Mouse (Mus musculus): ENCODE data around the gene Acsl3.

Acsl3 gene

DNA sequence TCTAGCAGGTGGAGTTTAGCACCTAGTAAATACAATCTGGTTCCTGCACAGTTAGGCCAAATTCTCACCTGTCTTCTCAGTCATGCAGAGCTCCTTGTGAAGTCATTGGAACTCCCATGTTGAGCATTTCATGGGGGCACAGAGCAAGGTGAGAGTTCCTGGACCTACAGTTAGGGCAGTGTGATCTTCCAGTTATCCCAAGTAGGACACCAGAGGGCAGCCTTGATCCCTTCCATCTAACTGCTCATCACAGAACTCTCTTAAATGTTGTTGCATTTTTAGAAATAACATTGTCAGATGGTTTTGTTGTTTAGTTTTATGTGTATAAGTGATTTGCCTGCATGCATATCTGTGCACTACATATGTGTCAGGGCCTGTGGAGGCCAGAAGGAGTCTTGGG lies 29.2 kb downstream of the Acsl3 start:
- peak; percentile 9 for DNase-seq (ENCODE audit: low spot score)

DNA sequence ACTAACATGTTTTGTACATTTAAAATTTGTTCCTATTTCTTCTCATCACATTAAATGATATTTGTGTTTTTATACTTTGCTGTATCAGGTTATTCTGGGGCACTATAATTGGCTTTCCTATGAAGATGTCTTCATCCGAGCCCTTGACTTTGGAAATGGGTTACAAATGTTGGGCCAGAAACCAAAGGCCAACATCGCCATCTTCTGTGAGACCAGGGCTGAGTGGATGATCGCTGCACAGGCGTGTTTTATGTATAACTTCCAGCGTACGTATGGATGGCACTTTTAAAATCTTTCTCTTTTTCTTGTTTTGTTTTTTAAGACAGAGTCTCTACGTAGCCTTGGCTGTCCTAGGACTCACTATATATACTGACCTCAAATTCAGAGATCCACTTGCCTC lies 30.5 kb downstream of the Acsl3 start:
- no peak for DNase-seq (ENCODE audit: low spot score)

DNA sequence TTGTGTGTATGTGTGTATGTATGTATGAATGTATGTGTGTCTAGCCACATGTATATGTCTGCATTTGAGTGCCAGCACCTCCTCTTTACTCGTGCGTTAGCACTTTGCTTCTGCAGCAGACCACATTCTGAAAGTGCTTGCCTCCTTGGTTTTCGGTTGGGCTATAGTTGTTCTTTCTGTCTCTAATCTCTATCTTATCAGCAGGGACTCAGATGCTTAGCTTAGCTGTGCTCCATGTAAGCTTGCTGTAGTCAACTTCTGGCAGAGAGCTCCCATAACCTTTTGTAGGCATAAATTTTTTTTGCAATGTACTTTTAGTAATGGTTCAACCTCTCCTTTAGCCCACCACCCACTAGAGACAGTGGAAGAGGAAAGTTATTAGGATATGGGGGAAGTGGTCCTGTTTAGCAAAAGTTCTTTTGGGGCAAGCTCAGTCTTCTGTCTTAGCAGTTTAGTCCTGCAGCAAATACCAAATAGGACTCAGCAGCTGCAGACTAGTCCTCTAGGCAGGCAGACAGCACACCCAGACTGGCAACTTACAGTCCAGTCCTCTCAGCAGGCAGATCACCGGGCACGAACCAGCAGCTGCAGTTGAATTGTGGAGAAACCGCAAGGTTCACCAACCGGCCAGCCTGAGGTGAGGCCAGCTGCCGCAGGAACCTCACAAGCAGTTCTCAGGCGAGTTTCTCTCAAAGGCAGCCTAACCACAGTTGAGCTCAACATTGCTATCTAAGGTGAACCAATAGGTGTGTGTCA lies 37.1 kb downstream of the Acsl3 start:
- DNase-seq (ENCODE audit: low spot score), result no peak

DNA sequence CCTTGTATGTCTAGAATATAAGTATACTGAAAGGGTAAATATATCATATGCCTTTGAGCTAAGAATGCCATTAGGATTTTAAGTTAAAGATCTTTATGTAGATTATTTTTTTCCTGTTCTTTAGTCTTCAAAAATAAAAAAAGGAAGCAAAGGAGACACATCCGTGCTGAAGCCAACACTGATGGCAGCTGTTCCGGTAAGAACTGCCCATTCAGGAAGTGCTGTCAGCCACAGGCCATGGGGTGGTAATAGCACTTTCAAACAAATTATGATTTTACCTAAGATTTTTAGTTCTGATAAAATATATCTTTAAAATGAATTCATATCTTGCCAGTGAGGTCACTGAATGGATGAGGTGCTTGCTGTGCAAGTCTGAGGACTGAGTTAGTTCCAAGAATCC lies 38.7 kb downstream of the Acsl3 start:
- no peak for DNase-seq (ENCODE audit: low spot score)

DNA sequence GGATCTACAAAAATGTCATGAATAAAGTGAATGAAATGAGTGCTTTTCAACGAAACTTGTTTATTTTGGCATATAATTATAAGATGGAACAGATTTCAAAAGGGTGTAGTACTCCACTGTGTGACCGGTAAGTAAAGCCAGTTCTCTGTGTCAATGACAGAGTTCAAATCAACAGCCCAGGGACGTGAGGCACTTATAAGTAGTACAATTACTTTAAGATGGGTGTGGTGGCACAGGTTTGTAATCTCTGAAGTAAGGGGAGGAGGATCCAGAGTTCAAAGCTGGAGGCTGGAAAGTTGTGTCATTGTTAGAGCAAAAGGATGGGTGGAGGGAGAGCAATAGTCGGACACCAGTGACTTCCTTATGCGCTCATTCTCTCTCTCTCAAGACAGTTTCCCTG lies 39.3 kb downstream of the Acsl3 start:
- DNase-seq (ENCODE audit: low spot score), result no peak

DNA sequence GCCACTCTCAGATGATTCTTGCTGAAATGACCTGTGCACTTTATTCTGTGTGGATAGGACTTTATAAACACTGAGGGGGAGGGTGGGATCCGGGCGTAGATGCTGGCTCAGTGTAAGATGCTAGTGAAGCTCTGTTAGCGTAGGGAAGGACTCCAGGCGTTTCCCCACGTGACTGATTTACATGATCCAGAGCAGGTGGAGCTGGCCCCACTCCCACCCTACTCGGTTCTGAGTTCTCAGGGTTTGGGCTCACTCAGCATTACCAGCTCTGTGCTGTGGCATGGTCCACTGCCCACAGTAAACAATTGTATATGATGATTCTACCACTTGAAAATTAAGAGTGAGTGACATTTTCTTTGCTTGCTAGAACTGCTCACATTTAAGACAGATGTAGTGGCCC lies 40.5 kb downstream of the Acsl3 start:
- no peak for DNase-seq (ENCODE audit: low spot score)

DNA sequence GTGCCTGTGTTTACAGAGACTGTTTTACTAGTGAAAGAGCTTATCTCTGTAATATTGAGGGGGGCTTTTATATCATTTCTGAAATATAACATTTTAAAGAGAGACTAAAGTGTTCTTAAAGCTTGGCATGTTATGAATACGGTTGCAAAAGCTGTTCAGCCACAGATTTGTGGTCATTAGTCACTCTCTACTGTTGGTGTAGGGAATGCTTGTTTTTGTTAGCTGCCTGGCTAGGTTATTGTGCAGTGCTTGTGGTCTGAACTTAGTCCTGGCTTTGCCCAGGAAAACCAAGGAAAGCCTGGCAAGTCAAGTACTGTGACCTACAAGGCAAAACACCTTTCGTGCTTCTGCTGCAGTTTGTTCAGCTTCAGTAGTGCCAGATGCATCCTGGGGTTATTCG lies 44.1 kb downstream of the Acsl3 start:
- no peak for DNase-seq (ENCODE audit: low spot score)

DNA sequence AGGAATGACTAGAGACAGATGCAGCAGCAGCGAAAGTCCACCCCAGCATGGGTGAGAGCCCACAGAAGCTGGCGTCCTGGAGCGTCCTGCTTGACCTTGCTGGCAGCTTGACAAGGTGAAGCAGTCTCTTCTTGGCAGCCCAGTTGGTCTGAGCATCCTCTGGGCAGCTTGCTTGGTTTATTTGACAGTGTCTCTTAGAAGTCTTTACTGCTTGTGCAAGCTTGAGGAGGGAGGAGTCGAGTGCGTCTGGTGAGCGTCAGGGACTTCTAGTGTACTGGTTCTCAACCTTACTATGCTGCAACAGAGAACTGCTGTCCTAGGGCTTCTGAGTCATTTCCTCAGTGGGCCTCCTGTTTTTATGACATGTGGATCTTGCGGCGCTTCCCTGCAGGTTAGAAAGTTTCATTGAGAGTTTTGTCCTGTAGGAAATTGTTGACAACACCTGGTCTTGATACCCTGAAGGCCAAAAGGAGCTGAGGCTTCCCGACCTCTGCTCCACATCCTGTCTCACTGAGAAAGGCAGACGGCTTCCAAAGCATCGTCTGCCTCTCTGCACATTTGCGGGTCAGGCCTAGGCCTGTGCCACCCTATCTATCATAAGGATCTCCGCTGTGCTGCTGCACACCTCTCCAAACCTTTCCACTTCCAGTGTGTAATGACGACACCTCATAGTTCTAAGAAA lies 44.8 kb downstream of the Acsl3 start:
- no peak for DNase-seq (ENCODE audit: low spot score)

DNA sequence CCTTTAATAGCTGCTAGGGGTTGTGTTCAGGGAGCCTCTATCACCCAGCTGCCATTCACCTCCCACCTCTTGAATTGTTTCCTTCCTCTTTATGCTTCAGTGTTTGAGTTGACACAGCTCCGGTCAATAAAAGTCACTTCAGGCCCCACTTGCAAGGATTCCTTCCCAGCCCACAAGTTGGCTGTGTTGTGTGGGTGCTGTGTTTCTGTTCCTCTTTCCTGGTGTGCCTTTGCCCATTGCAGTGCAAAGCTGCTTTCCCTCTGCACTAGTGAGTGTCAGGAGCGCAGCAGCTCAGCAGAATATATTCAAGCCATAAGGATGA lies 45.3 kb downstream of the Acsl3 start:
- no peak for DNase-seq (ENCODE audit: low spot score)

DNA sequence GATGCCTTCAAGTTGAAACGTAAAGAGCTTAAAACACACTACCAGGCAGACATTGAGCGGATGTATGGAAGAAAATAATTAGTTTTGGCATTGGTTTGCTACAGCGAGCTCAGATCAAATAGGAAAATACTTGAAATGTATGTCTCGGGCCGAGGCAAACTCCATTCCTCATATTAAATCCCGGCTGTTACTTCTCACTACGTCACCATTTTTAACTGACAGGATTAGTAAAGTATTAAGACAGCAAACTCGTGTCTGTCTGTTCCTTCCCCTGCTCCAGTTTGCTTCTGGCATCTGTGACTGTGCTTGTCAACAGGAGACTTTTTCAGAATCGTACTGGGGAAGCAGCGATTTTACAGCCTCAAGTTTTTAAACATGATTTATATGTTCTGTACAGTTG lies 48.7 kb downstream of the Acsl3 start:
- DNase-seq (ENCODE audit: low spot score), result no peak

DNA sequence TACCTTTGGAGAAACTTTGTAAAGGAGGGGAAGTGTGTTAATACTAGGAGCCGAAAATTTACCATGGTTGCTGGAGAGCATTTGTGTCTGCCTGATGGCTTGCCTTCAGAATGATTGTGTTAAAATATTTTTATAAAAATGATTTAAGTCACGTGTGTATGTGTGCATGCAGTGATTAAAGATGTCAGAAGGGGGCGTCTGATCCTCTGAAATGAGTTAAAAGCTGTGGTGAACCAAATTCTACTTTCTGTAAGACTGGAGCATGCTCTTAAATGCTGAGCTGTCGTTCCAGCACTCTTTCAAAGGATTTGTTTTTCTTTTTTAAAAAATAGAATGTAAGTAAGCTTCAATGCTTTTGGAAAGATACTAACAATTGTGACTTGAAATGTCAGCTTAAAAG lies 49.7 kb downstream of the Acsl3 start:
- no peak for DNase-seq (ENCODE audit: low spot score)

DNA sequence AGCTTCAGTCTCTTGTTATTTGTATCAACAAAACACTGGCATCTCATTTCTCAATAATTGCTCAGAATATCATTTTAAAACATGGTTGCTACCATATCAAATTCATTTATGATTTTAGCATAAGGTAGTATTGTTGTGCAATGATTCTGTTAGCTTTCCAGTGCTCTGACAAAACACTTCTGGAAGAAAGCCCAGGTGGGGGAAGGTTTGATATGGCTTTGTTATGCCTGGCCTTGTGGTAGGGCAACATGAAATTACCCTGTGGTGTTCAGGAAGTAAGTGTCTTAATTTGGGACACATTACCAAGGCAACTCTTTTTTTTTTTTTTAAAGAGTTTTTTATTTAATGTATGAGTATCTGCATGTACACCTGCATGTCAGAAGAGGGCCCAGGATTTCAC lies 52.4 kb downstream of the Acsl3 start:
- DNase-seq (ENCODE audit: low spot score), result no peak

DNA sequence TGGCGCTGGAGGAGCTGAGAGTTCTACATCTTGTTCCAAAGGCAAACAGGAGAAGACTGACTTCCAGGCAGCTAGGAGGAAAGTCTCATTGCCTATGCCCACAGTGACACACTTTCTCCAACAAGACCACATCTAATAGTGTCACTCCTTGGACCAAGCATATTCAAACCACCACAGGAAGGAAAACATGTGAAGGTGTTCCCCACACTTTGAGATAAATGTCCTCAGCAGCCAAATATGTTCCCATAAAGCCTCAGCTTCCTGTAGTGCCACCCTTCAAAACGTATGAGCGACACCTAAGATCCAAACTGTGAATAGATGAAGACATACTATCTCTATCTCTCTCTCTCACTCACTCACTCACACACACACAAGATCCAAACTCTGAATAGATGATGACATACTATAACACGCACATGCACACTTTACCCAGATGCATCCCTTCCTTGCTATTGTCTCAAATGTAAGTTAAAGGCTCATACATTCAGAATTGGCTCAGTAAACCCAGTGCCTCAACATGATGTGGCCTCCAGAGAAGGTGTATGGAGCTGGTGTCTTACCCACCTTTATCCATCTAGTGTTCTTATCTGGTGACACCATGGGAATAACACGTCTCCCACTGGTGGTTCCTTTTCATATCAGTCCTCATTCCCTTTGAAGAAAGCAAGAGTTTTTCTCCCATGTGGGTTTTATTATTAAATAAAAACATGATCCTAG lies 53.1 kb downstream of the Acsl3 start:
- no peak for DNase-seq (ENCODE audit: low spot score)

DNA sequence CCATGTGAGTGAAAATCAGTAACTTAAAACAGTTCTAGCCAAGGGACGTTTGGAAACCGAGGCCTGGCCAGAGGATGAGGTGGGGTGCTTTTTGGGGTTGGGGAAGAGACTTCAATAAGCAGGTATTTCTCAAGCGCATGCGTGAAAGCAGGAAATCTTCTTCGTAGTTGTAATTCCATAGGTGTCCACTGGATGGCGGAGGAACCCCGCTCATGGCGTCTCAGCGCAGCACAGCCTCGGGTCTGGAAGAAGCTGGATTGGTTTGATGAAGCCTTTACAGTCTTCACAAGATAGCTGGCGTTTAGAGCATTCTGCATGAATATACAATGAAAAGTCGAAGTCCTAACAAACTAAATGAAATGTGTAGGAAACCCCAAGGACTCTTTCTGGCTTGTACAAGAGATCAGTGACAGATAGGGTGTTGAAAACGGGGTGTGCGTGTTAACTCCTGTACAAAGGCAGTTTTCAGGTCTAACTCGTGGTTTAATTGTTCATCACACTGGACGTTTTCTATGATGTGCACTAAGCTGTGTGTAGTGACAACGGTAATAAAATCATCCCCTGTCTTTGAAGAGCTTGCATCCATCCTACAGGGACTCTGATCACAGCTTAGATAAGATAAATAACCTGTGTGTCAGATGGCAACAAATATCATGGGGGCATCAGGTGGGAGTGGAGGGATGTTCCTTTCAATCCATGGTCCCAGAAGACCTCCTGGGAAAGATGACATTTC lies 67.0 kb downstream of the Acsl3 start:
- peak; percentile 81 for DNase-seq (ENCODE audit: low spot score)

DNA sequence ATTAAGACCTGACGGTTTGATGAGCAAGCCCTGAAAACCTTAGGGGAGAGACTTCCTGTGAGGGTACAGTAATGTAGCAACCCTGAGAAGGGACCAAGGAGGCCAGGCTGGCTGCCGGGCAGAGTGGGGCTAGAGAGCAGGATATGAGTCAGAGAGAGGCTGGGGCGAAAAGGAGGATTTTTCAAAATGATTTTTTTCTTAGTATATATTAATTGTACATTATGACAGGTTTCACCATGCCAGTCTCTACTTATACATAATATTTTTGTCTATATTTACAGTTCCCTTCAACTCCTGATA lies 67.5 kb downstream of the Acsl3 start:
- no peak for DNase-seq (ENCODE audit: low spot score)

DNA sequence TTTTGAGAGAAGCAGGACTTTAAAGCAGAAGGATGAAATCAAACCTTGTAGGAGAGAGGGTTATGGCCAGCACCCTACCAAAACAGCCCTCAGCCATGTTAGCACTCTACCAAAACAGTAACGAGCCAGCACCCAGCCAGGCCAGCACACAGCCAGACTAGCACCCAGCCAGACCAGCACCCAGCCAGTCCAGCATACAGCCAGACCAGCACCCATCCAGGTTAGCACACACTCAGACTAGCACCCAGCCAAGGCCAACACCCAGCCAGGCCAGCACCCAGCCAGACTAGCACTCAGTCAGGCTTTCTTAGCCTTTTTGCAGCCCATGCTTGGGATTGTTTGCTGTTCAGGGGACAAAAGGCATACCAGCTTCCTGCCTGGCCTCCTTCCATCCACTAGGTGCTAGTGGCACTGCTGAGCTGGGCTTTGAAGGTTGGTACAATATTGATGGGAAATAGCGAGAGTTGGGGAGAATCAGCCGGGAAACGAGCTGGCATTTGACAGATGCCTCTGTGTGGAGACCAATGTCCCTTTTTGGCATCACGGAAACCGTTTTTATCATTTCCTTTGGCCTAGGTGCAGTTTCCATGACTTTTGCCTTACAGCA lies 68.1 kb downstream of the Acsl3 start:
- DNase-seq (ENCODE audit: low spot score), result no peak

DNA sequence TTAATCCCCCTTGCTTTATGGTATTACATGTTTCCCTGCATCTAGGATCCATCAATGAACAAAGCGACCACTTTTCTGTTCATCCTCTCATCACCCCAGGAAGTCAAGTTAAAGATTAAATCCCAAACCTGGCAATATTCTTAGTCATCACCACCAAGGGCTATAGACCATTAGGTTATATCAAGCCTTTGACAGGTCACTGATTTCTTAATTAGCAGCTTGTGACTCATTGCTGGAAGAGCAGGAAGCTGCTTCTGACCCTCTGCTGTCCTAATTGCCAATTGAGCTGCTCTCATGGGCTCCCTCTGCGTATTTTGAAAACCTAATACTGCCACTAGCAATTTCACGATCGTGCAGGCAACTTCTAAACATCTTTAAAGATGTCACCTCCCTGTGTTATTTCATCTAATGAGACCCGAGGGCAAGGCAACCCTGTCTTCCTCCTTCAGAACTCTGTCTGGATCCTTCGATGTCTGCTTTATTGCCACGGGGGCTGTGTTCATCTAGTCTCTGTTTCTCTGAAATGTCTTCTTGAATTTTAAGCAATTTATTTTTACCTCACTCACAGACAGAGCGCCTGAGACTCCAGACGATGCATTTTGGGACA lies 72.6 kb downstream of the Acsl3 start:
- no peak for DNase-seq (ENCODE audit: low spot score)

DNA sequence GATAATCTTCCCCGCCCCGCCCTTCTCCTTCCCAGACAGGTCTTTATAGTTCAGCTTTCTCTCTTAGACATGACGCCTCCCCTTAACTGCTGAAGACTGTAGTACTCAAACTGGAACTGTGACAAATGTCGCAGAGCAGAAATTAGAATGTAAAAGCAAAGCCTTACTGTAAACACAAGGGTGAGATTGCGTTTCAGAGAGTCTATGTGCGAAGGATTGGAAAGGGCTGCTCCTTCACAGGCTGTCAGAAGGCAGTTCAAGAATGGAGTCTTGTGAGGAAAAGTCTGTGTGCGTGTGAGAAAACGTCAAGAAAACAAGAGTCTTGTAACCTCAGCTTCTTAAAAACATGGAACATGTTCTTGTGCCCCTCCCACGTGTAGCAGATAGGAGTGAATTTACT lies 74.7 kb downstream of the Acsl3 start:
- DNase-seq (ENCODE audit: low spot score), result no peak

DNA sequence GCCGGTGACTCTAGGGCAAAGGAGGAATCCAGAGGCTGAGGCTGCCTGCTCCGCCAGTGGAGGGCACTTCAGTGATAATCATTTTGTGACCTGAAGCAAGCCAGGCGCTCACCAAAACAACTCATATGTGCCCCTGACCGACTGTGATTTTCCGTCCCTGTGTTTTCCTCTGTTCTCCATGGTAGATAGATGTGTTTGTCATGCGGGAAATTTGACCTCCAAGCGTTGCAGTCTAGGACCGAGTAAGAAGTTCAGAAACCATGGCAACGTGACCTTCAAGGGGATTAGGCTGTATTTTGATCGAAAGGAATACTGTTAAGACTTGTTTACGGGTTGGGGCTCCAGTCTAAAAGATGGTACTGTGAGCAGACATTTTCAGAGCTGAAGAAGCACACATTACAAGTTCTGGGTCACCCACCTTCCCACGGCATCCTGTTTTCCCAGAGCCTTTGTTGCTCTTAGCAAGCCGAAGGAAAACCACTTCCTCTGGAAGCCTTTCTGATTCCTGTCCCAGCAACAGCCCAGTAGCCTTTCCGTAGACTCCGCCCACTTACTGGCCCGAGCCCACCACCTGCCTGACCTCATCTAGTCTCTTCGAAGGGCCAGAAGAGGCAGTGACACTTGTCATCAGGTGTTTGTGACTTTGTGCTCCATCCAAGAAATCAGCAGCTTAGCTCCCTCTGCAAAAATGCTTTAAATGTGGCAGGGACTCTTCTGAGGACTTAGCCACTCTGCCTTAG lies 76.8 kb downstream of the Acsl3 start:
- no peak for DNase-seq (ENCODE audit: low spot score)

DNA sequence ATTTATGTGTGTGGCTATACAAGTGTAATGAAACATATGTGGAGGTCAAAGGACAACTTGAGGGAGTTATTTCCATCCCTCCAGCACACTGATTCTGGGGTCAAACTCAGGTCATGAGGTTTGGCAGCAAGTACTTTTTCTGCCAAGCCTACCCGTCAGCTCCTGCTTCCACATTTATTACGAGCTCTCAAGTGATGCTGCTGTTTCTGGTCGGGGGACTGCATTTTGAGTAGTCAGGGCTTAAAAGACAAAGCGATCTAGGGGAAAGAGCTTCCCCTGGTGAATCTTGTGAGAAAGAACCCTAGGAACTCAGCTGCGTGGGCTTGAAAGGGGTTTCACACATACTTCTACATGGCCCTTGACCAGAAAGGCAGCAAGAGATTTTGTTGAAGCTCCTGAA lies 80.0 kb downstream of the Acsl3 start:
- DNase-seq (ENCODE audit: low spot score), result no peak

DNA sequence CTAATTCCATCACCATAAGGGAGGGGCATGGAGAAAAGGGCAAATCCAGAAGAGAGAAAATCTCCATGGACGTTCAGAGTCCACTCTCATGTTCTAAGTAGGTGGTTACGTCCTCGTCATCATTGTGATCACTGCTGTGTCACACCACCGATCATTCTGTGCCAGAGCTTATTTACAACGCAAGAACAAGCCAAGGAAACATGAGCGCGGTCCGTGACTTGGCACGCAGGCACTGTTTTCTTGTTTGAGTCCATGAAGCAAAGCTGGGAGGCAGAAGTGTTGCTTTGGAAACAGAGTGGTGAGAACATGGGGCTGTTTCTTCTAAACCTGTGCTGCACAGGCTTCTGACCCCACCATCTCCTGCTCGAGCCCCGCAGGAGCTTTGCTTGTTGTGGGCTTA lies 83.1 kb downstream of the Acsl3 start:
- DNase-seq (ENCODE audit: low spot score), result no peak

DNA sequence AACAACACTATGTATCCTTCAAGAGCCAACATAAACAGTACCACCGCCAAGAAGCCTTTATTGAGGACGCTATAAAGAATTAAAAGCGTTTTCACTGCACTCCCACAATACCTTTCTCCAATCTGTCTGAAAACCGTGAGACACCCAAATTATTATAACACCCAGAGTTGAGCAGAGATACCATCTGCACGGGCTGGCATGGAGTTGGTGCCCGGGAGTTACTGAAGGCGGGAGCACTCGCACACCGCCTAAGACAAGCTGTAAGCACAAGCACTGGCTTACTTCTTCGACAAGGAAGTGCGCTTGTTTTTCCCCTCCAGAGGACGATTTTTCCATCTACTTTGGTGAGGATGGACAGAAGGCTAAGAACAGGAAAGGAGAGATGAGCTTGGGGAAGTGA lies 84.6 kb downstream of the Acsl3 start:
- no peak for DNase-seq (ENCODE audit: low spot score)

Data from ovary, postnatal 14 days (tissue).